Mouse (Mus musculus): ENCODE data around the gene Sec22a. TPM values are rescaled to one million over a fixed set of nuclear protein-coding genes. Genes with fewer than 3 reads are reported as not detected.

Gene Sec22a
- 13.2 and 23.4 TPM in 2 replicates for polyA plus RNA-seq (2012; rRNA removed)

DNA sequence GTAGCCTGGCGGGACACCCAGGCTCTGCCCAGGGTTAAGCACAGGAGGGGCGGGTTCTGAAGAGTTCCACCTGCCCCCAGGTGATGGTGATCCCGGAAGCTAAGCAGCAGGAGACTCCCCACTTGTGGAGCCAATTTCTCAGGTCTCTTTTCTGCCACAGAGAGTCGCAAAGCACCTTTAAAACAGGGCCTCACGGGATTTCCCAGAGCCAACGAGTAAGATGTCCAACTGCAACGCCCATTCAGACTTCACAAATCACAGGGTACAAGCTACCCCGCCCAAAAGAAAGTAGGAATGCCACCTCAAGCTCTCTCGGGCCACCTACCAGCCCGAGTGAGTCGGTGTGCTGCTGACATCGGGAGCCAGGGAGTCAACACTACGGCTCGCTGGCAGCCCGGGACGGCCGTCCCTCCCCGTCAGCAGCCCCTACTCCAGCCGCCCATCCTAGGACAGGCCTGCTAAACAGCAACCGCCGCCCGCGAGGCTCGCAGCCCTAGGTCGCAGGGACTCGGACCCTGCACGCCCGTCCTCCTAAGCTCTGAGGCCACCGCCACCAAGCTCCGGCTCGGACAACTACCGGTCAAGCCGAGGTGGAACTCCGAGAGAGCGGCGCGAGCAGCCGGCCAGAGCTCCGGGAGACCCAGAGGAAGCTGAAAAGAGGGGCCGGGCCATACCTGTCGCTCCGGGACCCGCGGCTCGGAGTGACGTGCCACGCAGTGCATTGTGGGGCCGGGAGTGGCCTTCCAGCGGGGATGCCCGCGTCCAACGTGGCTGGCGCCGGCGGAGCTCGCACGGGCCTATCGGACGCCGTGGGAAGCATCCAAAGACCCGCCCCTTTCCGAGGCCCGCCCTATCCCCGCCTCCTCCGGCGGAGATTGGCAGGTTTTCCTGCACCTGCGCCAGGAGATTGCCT lies at the start of gene Sec22a:
Gene Sec22a (minus strand): TSS at position 769 of the 913 bp plus-strand sequence.
- peaks cover 5% of the 10 kb centered on the region for H3K4me1 ChIP-seq (ENCODE audit: control insufficient read depth, insufficient read depth, low read length)
- peak within 1 kb of the TSS; percentile 87 for H3K4me3 ChIP-seq (replicated peaks; ENCODE audit: extremely low read depth, low read depth, low read length)
- under 1% methylated on average over 67 of the region's 67 CpGs for WGBS
- peak; percentile 93 for DNase-seq
- TF ChIP-seq CTCF (IDR thresholded peaks at IDR 0.05; ENCODE audit: insufficient read depth, low read length) = no peak
- peak; percentile 79 for TF ChIP-seq POLR2A (IDR thresholded peaks at IDR 0.05; ENCODE audit: borderline replicate concordance, extremely low read depth, low read depth, low read length)

GRCm38 (mm10) chr16:35406706-35407105 lies 43.0 kb upstream of the Sec22a start:
- no peaks in the 10 kb centered on the region for H3K4me1 ChIP-seq (ENCODE audit: control insufficient read depth, insufficient read depth, low read length)
- no peak overlapping the region for H3K4me3 ChIP-seq (replicated peaks; ENCODE audit: extremely low read depth, low read depth, low read length)
- TF ChIP-seq CTCF (IDR thresholded peaks at IDR 0.05; ENCODE audit: insufficient read depth, low read length) (no peak), POLR2A (IDR thresholded peaks at IDR 0.05; ENCODE audit: borderline replicate concordance, extremely low read depth, low read depth, low read length) (no peak)
- no peak for DNase-seq
- 87% methylated on average over 4 of the region's 4 CpGs for WGBS

DNA sequence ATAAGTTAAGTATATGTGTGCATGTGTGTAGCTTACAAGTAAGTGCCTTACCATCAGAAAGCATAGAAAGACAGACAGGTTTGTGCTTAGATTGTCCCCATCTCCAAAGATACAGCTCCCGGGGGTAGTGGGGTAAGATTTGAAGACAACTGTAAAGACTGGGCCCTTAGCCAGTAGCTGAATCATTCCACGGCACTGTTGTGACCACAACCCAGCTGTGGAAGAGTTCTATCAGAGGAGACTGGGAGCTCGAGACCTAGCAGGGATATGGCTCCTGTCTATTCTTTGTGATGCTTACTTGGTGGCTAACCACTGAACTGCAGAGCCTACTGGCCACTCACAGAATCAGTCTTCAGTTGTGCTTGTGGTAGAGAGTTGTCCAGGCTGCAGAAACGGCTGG lies 42.4 kb upstream of the Sec22a start:
- TF ChIP-seq POLR2A (IDR thresholded peaks at IDR 0.05; ENCODE audit: borderline replicate concordance, extremely low read depth, low read depth, low read length) = no peak
- TF ChIP-seq CTCF (IDR thresholded peaks at IDR 0.05; ENCODE audit: insufficient read depth, low read length) = no peak
- 78% methylated on average over 4 of the region's 4 CpGs for WGBS
- Histone ChIP-seq H3K4me1 (ENCODE audit: control insufficient read depth, insufficient read depth, low read length) (no peaks in the 10 kb centered on the region), H3K4me3 (replicated peaks; ENCODE audit: extremely low read depth, low read depth, low read length) (no peak overlapping the region)
- no peak for DNase-seq

- 95% methylated on average over 14 of the region's 14 CpGs for WGBS
- Histone ChIP-seq H3K4me3 (replicated peaks; ENCODE audit: extremely low read depth, low read depth, low read length) (no peak overlapping the region), H3K4me1 (ENCODE audit: control insufficient read depth, insufficient read depth, low read length) (no peaks in the 10 kb centered on the region)
- TF ChIP-seq CTCF (IDR thresholded peaks at IDR 0.05; ENCODE audit: insufficient read depth, low read length) (no peak), POLR2A (IDR thresholded peaks at IDR 0.05; ENCODE audit: borderline replicate concordance, extremely low read depth, low read depth, low read length) (no peak)
- DNase-seq = no peak
Observed at GRCm38 (mm10) chr16:35405348-35406080, 41.8 kb upstream of the Sec22a start.

GRCm38 (mm10) chr16:35404864-35405263 lies 41.1 kb upstream of the Sec22a start:
- no peak for DNase-seq
- Histone ChIP-seq H3K4me1 (ENCODE audit: control insufficient read depth, insufficient read depth, low read length) (no peaks in the 10 kb centered on the region), H3K4me3 (replicated peaks; ENCODE audit: extremely low read depth, low read depth, low read length) (no peak overlapping the region)
- TF ChIP-seq CTCF (IDR thresholded peaks at IDR 0.05; ENCODE audit: insufficient read depth, low read length) (no peak), POLR2A (IDR thresholded peaks at IDR 0.05; ENCODE audit: borderline replicate concordance, extremely low read depth, low read depth, low read length) (no peak)
- 84% methylated on average over 5 of the region's 5 CpGs for WGBS

- WGBS = 89% methylated on average over 8 of the region's 8 CpGs
- Histone ChIP-seq H3K4me3 (replicated peaks; ENCODE audit: extremely low read depth, low read depth, low read length) (no peak overlapping the region), H3K4me1 (ENCODE audit: control insufficient read depth, insufficient read depth, low read length) (no peaks in the 10 kb centered on the region)
- no peak for TF ChIP-seq POLR2A (IDR thresholded peaks at IDR 0.05; ENCODE audit: borderline replicate concordance, extremely low read depth, low read depth, low read length)
- no peak for DNase-seq
Observed at GRCm38 (mm10) chr16:35403891-35404290, 40.2 kb upstream of the Sec22a start.

DNA sequence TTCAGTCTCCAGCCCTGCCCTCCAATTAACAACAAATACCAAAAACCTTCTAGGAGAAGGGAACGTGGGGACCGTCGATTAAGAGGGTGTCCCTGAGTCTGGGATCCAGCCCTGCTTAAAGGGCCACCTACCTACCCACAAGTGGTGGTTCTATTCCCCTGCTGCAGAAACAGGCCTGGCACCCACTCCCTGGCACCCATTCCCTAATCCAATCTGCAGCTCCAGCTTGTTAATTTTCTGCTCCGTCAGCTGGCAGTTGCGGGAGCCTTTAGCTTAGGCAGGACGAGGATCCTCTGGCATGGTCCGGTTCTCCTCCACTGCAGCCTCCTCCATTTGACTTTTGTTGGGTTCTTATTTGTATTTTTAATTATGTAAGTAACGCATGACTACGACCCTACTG lies 39.6 kb upstream of the Sec22a start:
- Histone ChIP-seq H3K4me3 (replicated peaks; ENCODE audit: extremely low read depth, low read depth, low read length) (no peak overlapping the region), H3K4me1 (ENCODE audit: control insufficient read depth, insufficient read depth, low read length) (no peaks in the 10 kb centered on the region)
- TF ChIP-seq CTCF (IDR thresholded peaks at IDR 0.05; ENCODE audit: insufficient read depth, low read length) (no peak), POLR2A (IDR thresholded peaks at IDR 0.05; ENCODE audit: borderline replicate concordance, extremely low read depth, low read depth, low read length) (no peak)
- WGBS = 95% methylated on average over 9 of the region's 9 CpGs
- DNase-seq = no peak

DNA sequence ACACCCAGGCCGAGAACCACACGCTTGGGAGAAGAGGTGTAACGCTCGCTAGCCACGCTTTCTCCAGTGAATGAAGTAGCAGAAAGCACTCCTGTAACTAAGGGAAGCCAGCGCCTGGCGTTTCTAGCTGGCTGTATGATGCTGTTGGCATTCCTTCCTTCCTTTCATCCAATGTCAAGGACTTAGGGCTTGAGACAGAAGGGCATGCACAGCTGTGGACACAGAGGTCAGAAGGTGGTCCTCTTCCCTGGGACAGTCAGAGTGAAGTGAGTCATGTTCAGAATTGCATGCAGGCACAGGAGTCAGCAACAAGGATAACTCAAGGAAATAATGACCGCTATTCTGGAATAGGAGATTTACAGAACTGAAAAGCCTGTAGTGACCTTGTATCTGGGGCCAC lies 29.1 kb upstream of the Sec22a start:
- 79% methylated on average over 8 of the region's 8 CpGs for WGBS
- Histone ChIP-seq H3K4me1 (ENCODE audit: control insufficient read depth, insufficient read depth, low read length) (no peaks in the 10 kb centered on the region), H3K4me3 (replicated peaks; ENCODE audit: extremely low read depth, low read depth, low read length) (no peak overlapping the region)
- TF ChIP-seq POLR2A (IDR thresholded peaks at IDR 0.05; ENCODE audit: borderline replicate concordance, extremely low read depth, low read depth, low read length) = no peak
- TF ChIP-seq CTCF (IDR thresholded peaks at IDR 0.05; ENCODE audit: insufficient read depth, low read length) = no peak
- DNase-seq = no peak

DNA sequence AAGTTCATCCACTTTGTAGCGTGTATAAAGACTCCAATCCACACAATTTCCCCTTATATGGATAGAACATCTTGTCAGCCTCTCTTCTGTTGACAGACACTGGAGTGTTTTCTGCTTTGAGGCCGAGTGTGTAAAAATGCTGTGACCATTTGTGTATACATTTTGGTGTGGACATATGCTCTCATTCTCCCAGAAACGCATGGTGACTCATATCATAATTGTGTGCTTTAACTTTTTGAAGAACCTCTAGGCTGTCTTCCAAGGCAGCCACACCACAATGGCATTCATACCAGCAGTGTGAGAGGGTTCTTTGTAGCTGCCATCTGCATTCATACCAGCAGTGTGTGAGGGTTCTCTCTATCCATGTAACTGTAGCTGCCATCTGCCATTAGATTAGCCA lies 21.9 kb upstream of the Sec22a start:
- WGBS = 54% methylated on average over 3 of the region's 3 CpGs
- no peak for DNase-seq
- TF ChIP-seq CTCF (IDR thresholded peaks at IDR 0.05; ENCODE audit: insufficient read depth, low read length) (no peak), POLR2A (IDR thresholded peaks at IDR 0.05; ENCODE audit: borderline replicate concordance, extremely low read depth, low read depth, low read length) (no peak)
- Histone ChIP-seq H3K4me3 (replicated peaks; ENCODE audit: extremely low read depth, low read depth, low read length) (no peak overlapping the region), H3K4me1 (ENCODE audit: control insufficient read depth, insufficient read depth, low read length) (no peaks in the 10 kb centered on the region)

Measured in lung, adult 2 months (tissue).